ENCODE assay signal across 13 mouse cellular contexts in genomic region chr17:70892288-70893096, GRCm38 (mm10). TPM values are rescaled to one million over a fixed set of nuclear protein-coding genes. Genes with fewer than 3 reads are reported as not detected.
DNase-seq lines count a peak whose midpoint lies in the region; ATAC-seq and TF ChIP-seq lines count a peak whose summit lies in the region.
"Had no signal": no experiment of that assay in that cellular context is flagged by ENCODE, and none has a peak within 500 bp of the region (broad histone marks: within the 10 kb centered on the region; RNA-seq: fewer than 3 reads in every experiment).

No protein-coding gene starts in this region.

- TF ChIP-seq POLR2A in kidney, adult 2 months (IDR thresholded peaks at IDR 0.05; ENCODE audit: low read depth, low read length): no peak
- TF ChIP-seq POLR2A in brain, embryonic 14.5 days (IDR thresholded peaks at IDR 0.05; ENCODE audit: borderline replicate concordance, extremely low read depth, insufficient read depth, insufficient read length, poor library complexity, severe bottlenecking): no peak
- no peak for TF ChIP-seq POLR2A in limb, embryonic 14.5 days (IDR thresholded peaks at IDR 0.05; ENCODE audit: borderline replicate concordance, extremely low read depth, insufficient read depth, insufficient read length)

- DNase-seq in kidney, adult 2 months: no peak
- DNase-seq in ES-E14 (ENCODE audit: low read depth, low spot score): no peak
- DNase-seq in brain, embryonic 14.5 days (ENCODE audit: low read depth): peak; percentile 35
- no peak for DNase-seq in limb, embryonic 14.5 days (ENCODE audit: low spot score)
- DNase-seq in right cerebral cortex, postnatal 10 days (ENCODE audit: low spot score in 2 of 2): no peak
- DNase-seq: adrenal gland, postnatal 36 days; lung, postnatal 36 days had no signal

- in situ Hi-C loops in ES-E14 (cut with MboI; ENCODE audit: low sequenced_read_pairs in 2 of 2, unreplicated experiment in 2 of 2): no loop called here

- no peak overlapping the region for H3K4me3 ChIP-seq in kidney, embryonic 16.5 days (ENCODE audit: low read length)
- H3K4me3 ChIP-seq in kidney, adult 2 months (ENCODE audit: insufficient read depth, low read depth, low read length): no peak overlapping the region
- peak overlapping the region; percentile 59 to 64 for H3K4me3 ChIP-seq in ES-E14 (ENCODE audit: insufficient read depth in 1 of 2, low read depth in 1 of 2, low read length in 2 of 2, poor library complexity in 1 of 2, severe bottlenecking in 1 of 2)
- H3K4me3 ChIP-seq in limb, embryonic 14.5 days (replicated peaks; ENCODE audit: low read length): no peak overlapping the region
- H3K4me3 ChIP-seq: embryonic facial prominence, embryonic 12.5 days; left cerebral cortex, adult 2 months; myocyte had no signal

- peak overlapping the region; percentile 16; the same call in 1 of the 2 replicates for H3K4me2 ChIP-seq in kidney, embryonic 16.5 days (replicated peaks; ENCODE audit: low read depth, low read length)
- H3K4me2 ChIP-seq in limb, embryonic 14.5 days (replicated peaks; ENCODE audit: low read depth, low read length, severe bottlenecking): no peak overlapping the region
- H3K4me2 ChIP-seq: embryonic facial prominence, embryonic 12.5 days had no signal

- 17% methylated on average over 15 of the region's 15 CpGs for WGBS in kidney, embryonic 16.5 days
- 45% methylated on average over 15 of the region's 15 CpGs for WGBS in kidney, adult 2 months
- WGBS in limb, embryonic 14.5 days: 25% methylated on average over 15 of the region's 15 CpGs

- H3K9ac ChIP-seq in kidney, embryonic 16.5 days (replicated peaks; ENCODE audit: low read length): no peak overlapping the region
- H3K9ac ChIP-seq in ES-E14 (ENCODE audit: insufficient read depth, low read depth, low read length, poor library complexity, severe bottlenecking): peak overlapping the region; percentile 63
- no peak overlapping the region for H3K9ac ChIP-seq in limb, embryonic 14.5 days (ENCODE audit: low read depth, low read length, severe bottlenecking)
- H3K9ac ChIP-seq: embryonic facial prominence, embryonic 12.5 days; liver, embryonic 14.5 days had no signal

- H3K36me3 ChIP-seq in kidney, embryonic 16.5 days (ENCODE audit: insufficient read depth, low read length): no peaks in the 10 kb centered on the region
- H3K36me3 ChIP-seq in kidney, adult 2 months (ENCODE audit: control insufficient read depth, insufficient read depth, low read length): no peaks in the 10 kb centered on the region
- no peaks in the 10 kb centered on the region for H3K36me3 ChIP-seq in ES-E14 (ENCODE audit: control insufficient read depth, insufficient read depth, low read length, poor library complexity, severe bottlenecking)
- no peaks in the 10 kb centered on the region for H3K36me3 ChIP-seq in limb, embryonic 14.5 days (ENCODE audit: control insufficient read depth, insufficient read depth, low read length)
- H3K36me3 ChIP-seq: embryonic facial prominence, embryonic 12.5 days had no signal

- ATAC-seq in kidney, embryonic 16.5 days (ENCODE audit: low FRiP score, low TSS enrichment): no peak
- ATAC-seq in limb, embryonic 14.5 days (ENCODE audit: low FRiP score, low read depth): peak; percentile 19; the same call in 1 of the 2 replicates
- no peak for ATAC-seq in erythroblast, adult 5-6 weeks (replicated peaks; ENCODE audit: low FRiP score, poor library complexity, severe bottlenecking)

- H3K4me1 ChIP-seq in kidney, embryonic 16.5 days (ENCODE audit: insufficient read depth, low read length): peaks cover 6% of the 10 kb centered on the region; the same call in 1 of the 2 replicates
- H3K4me1 ChIP-seq in kidney, adult 2 months (ENCODE audit: control insufficient read depth, insufficient read depth, low read length): no peaks in the 10 kb centered on the region
- peaks cover 8 to 23% of the 10 kb centered on the region in 2 experiments for H3K4me1 ChIP-seq in ES-E14 (ENCODE audit: control insufficient read depth in 2 of 2, insufficient read depth in 2 of 2, low read length in 2 of 2, poor library complexity in 1 of 2)
- 0 out of 2 replicates have a peak, but pooled peaks cover 5% of the 10 kb centered on the region for H3K4me1 ChIP-seq in limb, embryonic 14.5 days (ENCODE audit: control insufficient read depth, insufficient read depth, low read length)
- H3K4me1 ChIP-seq: embryonic facial prominence, embryonic 12.5 days had no signal

- no peaks in the 10 kb centered on the region for H3K27me3 ChIP-seq in kidney, embryonic 16.5 days (ENCODE audit: insufficient read depth, low read length)
- H3K27me3 ChIP-seq in kidney, adult 2 months (replicated peaks; ENCODE audit: control insufficient read depth, insufficient read depth, low read length): no peaks in the 10 kb centered on the region
- H3K27me3 ChIP-seq in limb, embryonic 14.5 days (ENCODE audit: control insufficient read depth, insufficient read depth, low read length): no peaks in the 10 kb centered on the region
- H3K27me3 ChIP-seq: embryonic facial prominence, embryonic 12.5 days had no signal

- no peak for TF ChIP-seq CTCF in kidney, adult 2 months (conservative IDR thresholded peaks at IDR 0.05; ENCODE audit: insufficient read depth, insufficient read length, low read depth, low read length)
- TF ChIP-seq CTCF in brain, embryonic 14.5 days (IDR thresholded peaks at IDR 0.05; ENCODE audit: borderline replicate concordance, extremely low read depth, insufficient read depth, insufficient read length): no peak

- H3K9me3 ChIP-seq in kidney, embryonic 16.5 days (ENCODE audit: low read length): no peaks in the 10 kb centered on the region
- H3K9me3 ChIP-seq in ES-E14 (ENCODE audit: control insufficient read depth, insufficient read depth, low read depth, low read length): no peaks in the 10 kb centered on the region
- no peaks in the 10 kb centered on the region for H3K9me3 ChIP-seq in limb, embryonic 14.5 days (ENCODE audit: control insufficient read depth, low read length)
- H3K9me3 ChIP-seq: embryonic facial prominence, embryonic 12.5 days had no signal

- no peak overlapping the region for H3K27ac ChIP-seq in kidney, embryonic 16.5 days (ENCODE audit: low read length)
- no peak overlapping the region for H3K27ac ChIP-seq in kidney, adult 2 months (ENCODE audit: insufficient read depth, low read depth, low read length)
- H3K27ac ChIP-seq in ES-E14 (ENCODE audit: insufficient read depth, low read depth, low read length, poor library complexity, severe bottlenecking): peak overlapping the region; percentile 97
- H3K27ac ChIP-seq in limb, embryonic 14.5 days (replicated peaks; ENCODE audit: low read depth, low read length): no peak overlapping the region
- H3K27ac ChIP-seq: embryonic facial prominence, embryonic 12.5 days; left cerebral cortex, adult 2 months; liver, embryonic 14.5 days had no signal

TF ChIP-seq in ES-E14, 5 proteins besides CTCF, POLR2A, EP300 and RAD21:
- TF ChIP-seq ZNF384 (IDR thresholded peaks at IDR 0.05; ENCODE audit: low read depth, low read length): no peak
TF ChIP-seq in ES-E14: peak in this region for 0.

RNA-seq across cellular contexts. Expression of gene Tgif1, which starts 39.1 kb away (rescaled TPM):
- 90.4 and 93.7 TPM in 2 replicates for polyA plus RNA-seq in kidney, embryonic 16.5 days (2015; fragmentation: Nextera tagmentation; extraction: Ambion mirVana)
- polyA plus RNA-seq in kidney, adult 2 months (2012; rRNA removed): 20.1 and 20.7 TPM in 2 replicates
- total RNA-seq in ES-E14 (2012; rRNA removed): 74.6 and 87.1 TPM in 2 replicates
- polyA plus RNA-seq in brain, embryonic 14.5 days (2012; rRNA removed): 17.2 and 19.2 TPM in 2 replicates
- polyA plus RNA-seq in limb, embryonic 14.5 days (2012; rRNA removed): 64.8 and 76.2 TPM in 2 replicates
- 52.7 and 64.6 TPM in 2 replicates for polyA plus RNA-seq in limb, embryonic 14.5 days (2014; fragmentation: Nextera tagmentation; extraction: Ambion mirVana)
- total RNA-seq in erythroblast, adult 5-6 weeks (2015; ENCODE audit: low replicate concordance): 4.2 and 7.5 TPM in 2 replicates
- 2.0 and 4.3 TPM in 2 replicates for total RNA-seq in erythroblast, adult 5-6 weeks (2017; ENCODE audit: low replicate concordance)

Comparison
In these comparisons a context has a peak if more than half of its experiments do, and no peak if none do; other contexts are left out.
1. H3K4me3 ChIP-seq: peak in ES-E14 (2 of 2); none in kidney, embryonic 16.5 days (single experiment), kidney, adult 2 months (single experiment) and limb, embryonic 14.5 days (single experiment).